Mouse (Mus musculus) olfactory bulb, adult 2 months (tissue): ENCODE data around the gene Cradd. TPM values are rescaled to one million over a fixed set of nuclear protein-coding genes. Genes with fewer than 3 reads are reported as not detected.

Experiments
- H3K27ac ChIP-seq: fragments of 200-500 bp; 2 replicates; pipeline ENCODE4 v1.5.1; 2012; ENCODE audit warnings: low read depth, low read length; ENCODE audit not compliant: insufficient read depth
- H3K4me1 ChIP-seq: fragments of 200-500 bp; 2 replicates; pipeline ENCODE4 v1.6.1; 2012; ENCODE audit warnings: low read length; ENCODE audit not compliant: control insufficient read depth, insufficient read depth
- H3K4me3 ChIP-seq: fragments of 200-500 bp; 2 replicates; pipeline ENCODE4 v1.5.1; 2012; ENCODE audit warnings: mild to moderate bottlenecking, low read depth, low read length, moderate library complexity; ENCODE audit not compliant: insufficient read depth
- CTCF ChIP-seq: fragments of 200-500 bp; IDR thresholded peaks from 2 replicates; pipeline ENCODE4 v1.5.1; 2012; ENCODE audit warnings: low read depth, mild to moderate bottlenecking, low read length, moderate library complexity; ENCODE audit not compliant: insufficient read depth
- POLR2A ChIP-seq: fragments of 200-500 bp; IDR thresholded peaks from 2 replicates; pipeline ENCODE4 v1.6.1; 2012; ENCODE audit warnings: mild to moderate bottlenecking, low read depth, low read length, moderate library complexity; ENCODE audit not compliant: insufficient read depth
- WGBS: fragments of 180-500 bp; shearing (Covaris S2); methylation state at CpG from one replicate; pipeline ENCODE4 v1.1.7; 2018; 5-methylcytosine and 5-hydroxymethylcytosine counted together
- polyA plus RNA-seq: library from polyadenylated mRNA; stranded (reverse); fragments of >200 nt; gene quantifications from 2 replicates; pipeline ENCODE4 v1.2.4, GENCODE M21; 2012; ENCODE audit warnings: low replicate concordance; ENCODE audit not compliant: missing spikeins, insufficient read depth, insufficient read length

The Cradd gene
- polyA plus RNA-seq, 1 experiment = not detected

GRCm38 (mm10) chr10:95164949-95165348 is 159.0 kb downstream of the Cradd start:
- 93% methylated on average over 2 of the region's 2 CpGs for whole genome bisulfite sequencing
- Histone ChIP-seq H3K4me3 (no peak overlapping the region), H3K27ac (no peak overlapping the region), H3K4me1 (no peaks in the 10 kb centered on the region)
- no peak for TF ChIP-seq CTCF
- TF ChIP-seq POLR2A = no peak

- TF ChIP-seq POLR2A (no peak), CTCF (no peak)
- WGBS = 44% methylated on average over 8 of the region's 8 CpGs
- Histone ChIP-seq H3K4me1 (no peaks in the 10 kb centered on the region), H3K27ac (no peak overlapping the region), H3K4me3 (no peak overlapping the region)
Measured at GRCm38 (mm10) chr10:95162691-95163374, 161.1 kb downstream of the Cradd start.

- no peak overlapping the region for H3K4me3 ChIP-seq
Measured at GRCm38 (mm10) chr10:95159675-95160256, 164.2 kb downstream of the Cradd start.

GRCm38 (mm10) chr10:95156410-95156809 is 167.5 kb downstream of the Cradd start:
- H3K4me3 ChIP-seq = no peak overlapping the region
- 95% methylated on average over 5 of the region's 7 CpGs for WGBS

More at GRCm38 (mm10) chr10:95159675-95160256, 164.2 kb downstream of the Cradd start:
- no peak overlapping the region for H3K27ac ChIP-seq
- WGBS = 67% methylated on average over 9 of the region's 9 CpGs
- TF ChIP-seq POLR2A (no peak), CTCF (no peak)
- H3K4me1 ChIP-seq = no peaks in the 10 kb centered on the region

GRCm38 (mm10) chr10:95154675-95155074 is 169.3 kb downstream of the Cradd start:
- no peak overlapping the region for H3K27ac ChIP-seq
- TF ChIP-seq POLR2A (no peak), CTCF (no peak)
- H3K4me3 ChIP-seq = no peak overlapping the region
- no peaks in the 10 kb centered on the region for H3K4me1 ChIP-seq
- WGBS = 95% methylated on average over 1 of the region's 1 CpGs

More at GRCm38 (mm10) chr10:95156410-95156809, 167.5 kb downstream of the Cradd start:
- TF ChIP-seq CTCF = no peak
- TF ChIP-seq POLR2A = no peak
- no peak overlapping the region for H3K27ac ChIP-seq
- H3K4me1 ChIP-seq = no peaks in the 10 kb centered on the region

GRCm38 (mm10) chr10:95153224-95153623 is 170.7 kb downstream of the Cradd start:
- no peak overlapping the region for H3K27ac ChIP-seq
- H3K4me3 ChIP-seq = no peak overlapping the region
- TF ChIP-seq POLR2A = no peak
- no peak for TF ChIP-seq CTCF
- WGBS = 92% methylated on average over 7 of the region's 7 CpGs
- no peaks in the 10 kb centered on the region for H3K4me1 ChIP-seq

GRCm38 (mm10) chr10:95152503-95152989 is 171.4 kb downstream of the Cradd start:
- 82% methylated on average over 9 of the region's 9 CpGs for WGBS
- TF ChIP-seq CTCF (no peak), POLR2A (no peak)
- Histone ChIP-seq H3K4me3 (no peak overlapping the region), H3K4me1 (no peaks in the 10 kb centered on the region), H3K27ac (no peak overlapping the region)

- peaks cover 10% of the 10 kb centered on the region for H3K4me1 ChIP-seq
- no peak overlapping the region for H3K27ac ChIP-seq
- no peak overlapping the region for H3K4me3 ChIP-seq
- 94% methylated on average over 6 of the region's 6 CpGs for WGBS
- TF ChIP-seq POLR2A = no peak
- no peak for TF ChIP-seq CTCF
Measured at GRCm38 (mm10) chr10:95151012-95151768, 172.7 kb downstream of the Cradd start.

GRCm38 (mm10) chr10:95149666-95150065 is 174.3 kb downstream of the Cradd start:
- Histone ChIP-seq H3K27ac (no peak overlapping the region), H3K4me1 (peaks cover 16% of the 10 kb centered on the region), H3K4me3 (no peak overlapping the region)
- no peak for TF ChIP-seq CTCF
- no peak for TF ChIP-seq POLR2A
- WGBS = 17% methylated on average over 1 of the region's 1 CpGs
